19 mouse cellular contexts compared by ENCODE assay signal in the genomic region with DNA sequence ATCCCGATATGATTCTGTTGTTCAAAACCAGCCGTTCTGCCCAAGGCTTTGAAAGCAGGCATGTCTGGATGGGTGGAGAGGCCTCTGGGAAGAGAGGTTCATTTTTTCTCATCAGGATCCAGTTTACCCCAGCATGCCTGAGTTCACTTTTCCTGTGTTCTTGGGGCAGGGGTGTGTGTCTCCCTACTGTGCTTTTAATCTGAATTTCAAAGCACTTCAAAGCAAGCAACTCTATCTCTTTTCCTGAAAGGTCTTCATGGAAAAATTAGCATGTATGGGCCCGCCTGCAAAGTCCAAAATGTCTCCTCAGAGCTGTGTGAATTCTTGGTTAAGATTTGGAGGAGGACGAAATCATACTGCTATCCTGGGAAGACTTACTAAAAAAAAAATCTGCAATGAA.
DNase-seq lines count a peak whose midpoint lies in the region.
"Had no signal": no experiment of that assay in that cellular context is flagged by ENCODE, and none has a peak within 500 bp of the region (broad histone marks: within the 10 kb centered on the region; RNA-seq: fewer than 3 reads in every experiment).

No protein-coding gene starts in this region.

- peak; percentile 74 for DNase-seq in ES-CJ7 (ENCODE audit: low read depth, low spot score)
- DNase-seq in R1 (ENCODE audit: low read depth, low spot score), result peak; percentile 58
- peak; percentile 78 for DNase-seq in ZHBTc4 (ENCODE audit: low read depth, low spot score)
- no peak for DNase-seq in testis, postnatal 14 days (ENCODE audit: low spot score)
- no peak for DNase-seq in adrenal gland, adult 2 months
- no peak for DNase-seq in thymus, postnatal 0 days (ENCODE audit: low spot score)
- DNase-seq: adrenal gland, adult 8-10 months; adrenal gland, postnatal 10 days; adrenal gland, postnatal 14 days; adrenal gland, postnatal 25 days; adrenal gland, postnatal 36 days; B cell, adult 2 months; cerebellum, adult 11 months; cerebellum, adult 11-12 months; cerebellum, adult 18-20 months; cerebellum, adult 2 months; cerebellum, adult 8-10 months; cerebellum, adult 9-10 months; cerebellum, adult 9-11 months had no signal

Comparison
In these comparisons a context has a peak if more than half of its experiments do, and no peak if none do; other contexts are left out.
1. DNase-seq: peak in ES-CJ7 (single experiment), R1 (single experiment) and ZHBTc4 (single experiment); none in testis, postnatal 14 days (single experiment), adrenal gland, adult 2 months (single experiment) and thymus, postnatal 0 days (single experiment).